Mouse (Mus musculus): Measurements from ENCODE around the gene Gm12166.

DNA sequence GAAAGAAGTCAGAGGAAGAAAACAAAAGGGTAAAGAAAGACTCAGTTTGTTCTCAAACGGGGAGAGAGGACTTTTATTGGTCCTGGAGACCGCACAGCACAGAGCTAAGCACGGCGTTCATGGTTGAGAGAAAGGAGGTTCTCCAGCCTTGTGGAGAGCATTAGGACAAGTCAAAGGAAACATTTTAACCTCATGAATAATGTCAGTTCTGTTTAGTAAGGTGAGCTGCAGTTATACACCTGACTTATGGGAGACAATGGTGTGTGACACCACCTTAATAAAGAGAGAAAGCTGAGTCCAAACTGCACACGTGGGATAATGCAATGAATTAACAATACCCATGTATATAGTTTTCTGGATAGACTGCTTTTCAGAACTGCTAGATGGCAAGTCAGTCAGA is 7.3 kb downstream of the Gm12166 start:
- TF ChIP-seq CTCF (IDR thresholded peaks at IDR 0.05; ENCODE audit: control insufficient read depth, insufficient read depth, low read length) (no peak), POLR2A (IDR thresholded peaks at IDR 0.05; ENCODE audit: borderline replicate concordance, control insufficient read depth, low read depth, low read length) (no peak)

All from bone marrow, adult 2 months (tissue).